Mouse (Mus musculus) layer of hippocampus, adult 9-10 months (tissue): ENCODE data around the gene Mrps35.

ENCODE experiments used
- DNase-seq: peaks from one replicate; pipeline ENCODE4 v3.0.0; 2022; ENCODE audit warnings: low spot score

Mrps35 gene

GRCm38 (mm10) chr6:147029591-147029990 is 13.0 kb upstream of the Mrps35 start:
- no peak for DNase-seq

- DNase-seq: no peak
Measured at GRCm38 (mm10) chr6:147030096-147030885, 12.3 kb upstream of the Mrps35 start.

DNA sequence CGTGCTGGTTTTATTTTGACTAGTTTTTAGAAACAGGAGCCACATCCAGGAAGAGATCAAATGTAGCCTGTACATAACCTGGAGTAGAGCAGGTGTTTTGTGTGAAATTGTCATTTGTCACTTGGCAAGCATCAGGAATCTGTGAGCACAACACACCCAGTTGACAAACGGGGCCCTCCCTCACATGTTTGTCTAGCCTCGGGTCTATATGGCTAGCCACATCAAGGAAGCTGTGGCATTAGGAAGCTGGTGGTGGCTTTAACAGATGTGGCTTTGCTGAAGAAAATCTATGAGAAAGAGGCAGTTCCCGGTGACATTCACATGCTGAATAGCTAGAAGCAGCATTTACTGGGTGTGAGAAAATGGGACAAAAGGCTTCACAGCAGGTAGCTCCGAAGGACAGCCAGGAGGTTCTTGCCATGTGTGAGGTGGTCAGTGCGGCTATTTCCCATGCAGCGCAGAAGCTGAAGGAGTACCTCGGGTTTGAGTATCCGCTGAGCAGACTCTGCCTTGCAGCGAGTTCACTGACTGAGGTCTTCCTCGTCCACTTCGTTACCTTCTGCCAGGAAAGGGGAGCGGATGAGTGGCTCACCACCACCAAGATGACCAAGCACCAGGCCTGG is 10.2 kb upstream of the Mrps35 start, which contains the start of gene Rep15:
Rep15 (plus strand) TSS at position 282 of the 623 bp plus-strand sequence.
- no peak for DNase-seq

DNA sequence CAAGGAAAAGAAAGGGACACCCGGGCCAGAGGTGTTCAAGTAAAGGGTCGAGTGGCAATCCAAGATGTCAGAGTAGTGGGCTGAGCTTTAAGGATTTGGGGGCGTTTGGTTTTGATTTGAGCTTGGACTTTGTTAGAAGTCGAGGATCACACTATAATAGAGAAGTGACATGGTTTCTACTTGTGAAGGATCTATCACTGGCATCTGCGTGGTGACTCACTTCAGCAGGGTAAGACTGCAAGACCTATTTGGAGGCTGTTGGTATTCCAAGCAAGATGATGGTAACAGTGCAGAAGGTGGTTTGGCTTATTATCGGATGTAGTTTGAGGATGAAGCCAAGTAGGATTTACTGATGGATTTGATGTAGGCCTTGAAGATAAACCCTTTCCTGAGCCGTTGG is 1.1 kb downstream of the Mrps35 start:
- DNase-seq: no peak

GRCm38 (mm10) chr6:147049239-147049805 is 6.8 kb downstream of the Mrps35 start:
- DNase-seq: no peak

DNA sequence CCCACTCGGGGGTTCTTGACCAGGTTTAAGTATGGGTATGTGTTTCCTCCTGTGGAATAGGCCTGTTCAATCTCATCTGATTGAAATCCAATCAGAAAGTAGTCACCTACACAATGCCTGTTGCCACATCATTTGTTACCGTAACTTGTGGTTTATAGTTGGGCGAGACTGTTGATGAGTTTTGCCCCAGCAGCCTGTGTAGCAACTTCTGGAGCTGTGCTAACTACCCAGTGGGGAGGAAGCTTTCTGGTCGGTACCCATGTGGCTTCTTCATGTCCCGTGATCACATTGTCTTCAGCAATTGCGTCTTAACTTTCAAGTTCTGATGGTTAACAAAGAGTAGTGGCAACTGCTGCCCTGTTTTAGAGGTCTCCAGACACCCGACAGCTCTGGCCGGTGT is 9.1 kb downstream of the Mrps35 start:
- no peak for DNase-seq

- no peak for DNase-seq
Measured at GRCm38 (mm10) chr6:147052440-147052839, 9.9 kb downstream of the Mrps35 start.

GRCm38 (mm10) chr6:147053785-147054646 is 11.5 kb downstream of the Mrps35 start:
- DNase-seq: no peak

DNA sequence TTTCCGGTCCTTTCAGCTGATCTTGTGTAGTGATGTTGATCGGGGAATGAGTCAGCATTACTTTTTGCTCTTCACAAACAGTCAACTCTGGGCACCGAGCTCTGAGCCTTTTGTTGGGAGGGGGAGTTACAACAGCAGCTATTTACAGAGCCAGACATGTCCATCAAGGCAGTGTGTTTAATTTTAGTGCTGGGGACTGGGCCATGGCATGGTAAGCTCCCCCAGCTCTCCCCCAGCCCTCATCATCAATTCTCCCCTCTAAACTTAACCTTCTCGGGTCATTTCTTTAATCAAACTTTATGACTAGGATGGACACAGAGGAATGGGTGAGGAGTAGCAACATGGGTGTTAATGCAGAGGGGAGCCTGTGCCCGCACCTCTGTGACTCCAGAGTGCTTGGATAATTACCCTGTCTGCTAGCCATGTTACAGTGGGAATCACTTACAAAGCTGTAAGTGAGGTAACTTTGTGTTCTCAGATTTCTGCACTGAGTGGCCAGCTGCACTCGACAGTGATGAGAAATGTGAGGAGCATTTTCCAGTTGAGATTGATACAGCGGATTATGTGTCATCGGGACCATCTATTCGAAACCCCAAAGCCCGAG is 12.9 kb downstream of the Mrps35 start:
- no peak for DNase-seq

DNA sequence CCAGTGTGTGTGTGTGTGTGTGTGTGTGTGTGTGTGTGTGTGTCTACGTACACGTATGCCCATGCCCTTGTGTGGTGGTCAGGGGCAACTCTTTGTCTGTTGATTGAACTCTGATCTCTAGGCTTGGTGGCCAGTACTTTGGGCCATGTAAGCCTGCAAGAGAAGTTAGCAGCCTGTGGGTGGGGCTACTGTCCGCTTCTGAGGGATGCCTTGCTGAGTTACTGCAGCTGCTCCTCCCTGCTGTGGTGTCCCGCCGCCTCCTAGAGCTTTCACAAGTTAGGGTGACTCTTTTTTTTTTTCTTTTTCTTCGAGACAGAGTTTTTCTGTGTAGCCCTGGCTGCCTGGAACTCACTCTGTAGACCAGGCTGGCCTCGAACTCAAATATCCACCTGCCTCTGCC is 16.8 kb downstream of the Mrps35 start:
- DNase-seq: no peak

DNA sequence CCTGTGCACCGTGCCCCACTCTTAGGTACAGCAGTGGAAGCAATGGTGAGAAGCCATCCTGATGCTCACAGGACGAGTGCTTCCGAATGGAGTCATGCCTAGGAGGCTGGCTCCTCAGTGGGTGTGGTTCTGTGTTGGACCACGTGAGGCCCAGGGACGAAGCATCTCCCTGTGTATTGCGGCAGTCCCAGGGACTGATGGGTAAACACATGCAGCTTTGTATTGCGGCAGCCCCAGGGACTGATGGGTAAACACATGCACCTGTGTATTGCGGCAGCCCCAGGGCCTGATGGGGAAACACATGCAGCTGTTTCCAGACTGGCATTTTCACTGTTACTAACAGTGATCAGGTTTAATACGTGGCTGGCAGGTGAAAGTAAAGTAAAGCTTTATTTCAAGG is 19.1 kb downstream of the Mrps35 start:
- DNase-seq: no peak

GRCm38 (mm10) chr6:147062034-147062433 is 19.5 kb downstream of the Mrps35 start:
- no peak for DNase-seq

- DNase-seq: no peak
Measured at GRCm38 (mm10) chr6:147062694-147063093, 20.1 kb downstream of the Mrps35 start.

DNA sequence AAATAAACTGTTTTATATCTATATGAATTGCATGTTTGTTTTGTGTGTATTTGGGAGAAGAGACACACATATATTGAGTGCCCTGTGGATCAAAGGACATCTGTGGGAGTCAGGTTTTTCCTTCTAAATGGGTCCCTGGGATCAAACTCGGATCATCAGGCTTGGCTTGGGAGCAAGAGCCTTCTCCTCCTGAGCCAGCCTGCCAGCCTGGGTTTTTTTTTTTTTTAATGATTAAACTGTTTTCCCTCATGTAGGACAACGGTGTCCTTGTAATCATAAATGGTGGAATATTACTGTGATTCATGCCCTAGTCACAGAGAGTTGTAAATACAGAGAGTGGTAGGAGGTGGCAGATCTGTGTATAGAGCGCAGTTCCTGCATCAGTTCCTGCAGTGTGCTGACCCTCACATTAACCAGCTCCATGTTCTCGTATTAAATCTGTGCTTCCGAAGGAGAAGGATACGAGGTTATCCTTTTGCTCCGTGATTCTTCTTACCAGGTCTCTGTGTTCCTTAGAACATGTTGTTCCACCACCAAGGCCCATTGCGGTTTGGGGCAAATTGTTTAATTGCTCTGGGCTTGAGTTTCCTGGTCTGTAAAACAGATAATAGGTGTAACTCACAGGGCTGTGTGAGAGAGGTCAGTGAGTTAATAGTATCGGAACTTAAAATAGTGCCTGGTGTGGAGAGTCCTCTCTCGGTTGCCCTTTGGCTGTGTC is 21.8 kb downstream of the Mrps35 start:
- no peak for DNase-seq

GRCm38 (mm10) chr6:147064944-147065261 is 22.3 kb downstream of the Mrps35 start:
- DNase-seq: no peak

DNA sequence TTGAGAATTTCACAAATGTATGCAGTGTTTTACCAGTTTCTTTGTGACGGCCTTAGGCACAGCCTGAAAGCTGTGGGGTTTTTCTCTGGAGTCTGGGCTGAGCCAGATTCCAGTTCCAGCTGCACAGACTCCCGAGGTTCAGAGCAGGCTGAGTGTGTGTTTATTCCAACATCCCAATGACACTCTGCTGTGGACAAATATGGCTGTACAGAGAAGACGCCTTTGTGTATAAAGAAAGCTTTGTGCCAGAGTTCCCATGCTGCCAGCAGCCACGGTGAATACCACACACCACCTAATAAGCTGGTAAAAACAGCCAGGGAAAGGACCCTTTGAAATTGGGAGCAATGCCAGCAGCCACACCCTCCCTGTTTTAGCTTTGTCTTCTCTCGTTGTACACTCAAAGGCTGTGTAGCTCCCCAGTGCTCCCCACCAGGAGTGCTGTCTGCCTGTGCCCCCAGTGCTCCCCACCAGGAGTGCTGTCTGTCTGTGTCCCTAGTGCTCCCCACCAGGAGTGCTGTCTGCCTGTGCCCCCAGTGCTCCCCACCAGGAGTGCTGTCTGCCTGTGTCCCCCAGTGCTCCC is 33.3 kb downstream of the Mrps35 start:
- DNase-seq: no peak

- no peak for DNase-seq
Measured at GRCm38 (mm10) chr6:147076878-147077277, 34.3 kb downstream of the Mrps35 start.

DNA sequence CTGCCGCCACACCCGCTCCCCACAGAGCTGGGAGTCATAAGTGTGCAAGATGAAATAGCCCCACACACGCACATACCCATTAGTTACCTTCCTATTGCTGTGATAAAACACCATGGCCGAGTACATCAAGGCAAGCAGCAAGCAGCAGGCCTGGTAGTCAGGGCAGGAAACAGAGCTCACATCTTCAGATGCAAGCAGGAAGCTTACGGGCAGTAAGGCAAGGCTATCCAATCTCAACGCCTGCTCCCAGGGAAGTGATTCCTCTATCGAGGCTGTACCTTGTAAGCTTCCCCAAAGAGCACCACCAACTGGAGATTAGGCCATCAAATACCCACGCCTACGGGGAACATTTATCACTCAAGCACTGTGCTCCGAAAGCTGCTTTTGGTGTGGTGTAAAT is 37.4 kb downstream of the Mrps35 start:
- no peak for DNase-seq

GRCm38 (mm10) chr6:147085398-147086040 is 43.0 kb downstream of the Mrps35 start:
- no peak for DNase-seq

- no peak for DNase-seq
Measured at GRCm38 (mm10) chr6:147086594-147087225, 44.1 kb downstream of the Mrps35 start, which contains the start of gene Mansc4. Gene Mansc4 (minus strand): TSS chr6:147087032.
